Mouse (Mus musculus): ENCODE results near the gene Klhl26. TPM values are rescaled to one million over a fixed set of nuclear protein-coding genes. Genes with fewer than 3 reads are reported as not detected.

Gene Klhl26
- polyA plus RNA-seq, 1 experiment = not detected

- Histone ChIP-seq H3K4me3 (ENCODE audit: insufficient read depth, low read depth, low read length) (no peak overlapping the region), H3K27ac (ENCODE audit: insufficient read depth, low read depth, low read length) (no peak overlapping the region), H3K4me1 (ENCODE audit: control insufficient read depth, insufficient read depth, low read length) (peaks cover 45% of the 10 kb centered on the region)
- TF ChIP-seq CTCF (IDR thresholded peaks at IDR 0.05; ENCODE audit: insufficient read depth, low read depth, low read length) (no peak), POLR2A (IDR thresholded peaks at IDR 0.05; ENCODE audit: insufficient read depth, low read depth, low read length) (no peak)
- 94% methylated on average over 2 of the region's 2 CpGs for WGBS
These were observed 50.4 kb downstream of the Klhl26 start for GRCm38 (mm10) chr8:70426300-70426907.

GRCm38 (mm10) chr8:70422722-70423121, 54.0 kb downstream of the Klhl26 start:
- Histone ChIP-seq H3K4me1 (ENCODE audit: control insufficient read depth, insufficient read depth, low read length) (peaks cover 55% of the 10 kb centered on the region), H3K4me3 (ENCODE audit: insufficient read depth, low read depth, low read length) (no peak overlapping the region), H3K27ac (ENCODE audit: insufficient read depth, low read depth, low read length) (no peak overlapping the region)
- no peak for TF ChIP-seq CTCF (IDR thresholded peaks at IDR 0.05; ENCODE audit: insufficient read depth, low read depth, low read length)
- TF ChIP-seq POLR2A (IDR thresholded peaks at IDR 0.05; ENCODE audit: insufficient read depth, low read depth, low read length) = no peak
- 72% methylated on average over 2 of the region's 2 CpGs for WGBS

- no peak overlapping the region for H3K4me3 ChIP-seq (ENCODE audit: insufficient read depth, low read depth, low read length)
- H3K27ac ChIP-seq (ENCODE audit: insufficient read depth, low read depth, low read length) = no peak overlapping the region
- WGBS = 82% methylated on average over 18 of the region's 18 CpGs
- TF ChIP-seq POLR2A (IDR thresholded peaks at IDR 0.05; ENCODE audit: insufficient read depth, low read depth, low read length) (no peak), CTCF (IDR thresholded peaks at IDR 0.05; ENCODE audit: insufficient read depth, low read depth, low read length) (no peak)
- H3K4me1 ChIP-seq (ENCODE audit: control insufficient read depth, insufficient read depth, low read length) = peaks cover 63% of the 10 kb centered on the region
These were observed 55.2 kb downstream of the Klhl26 start for GRCm38 (mm10) chr8:70421349-70422104.

GRCm38 (mm10) chr8:70419879-70420643, 56.7 kb downstream of the Klhl26 start:
- Histone ChIP-seq H3K4me1 (ENCODE audit: control insufficient read depth, insufficient read depth, low read length) (peaks cover 67% of the 10 kb centered on the region), H3K4me3 (ENCODE audit: insufficient read depth, low read depth, low read length) (no peak overlapping the region), H3K27ac (ENCODE audit: insufficient read depth, low read depth, low read length) (peak overlapping the region; percentile 70)
- TF ChIP-seq CTCF (IDR thresholded peaks at IDR 0.05; ENCODE audit: insufficient read depth, low read depth, low read length) (no peak), POLR2A (IDR thresholded peaks at IDR 0.05; ENCODE audit: insufficient read depth, low read depth, low read length) (no peak)
- 79% methylated on average over 11 of the region's 11 CpGs for WGBS

- WGBS = 4% methylated on average over 14 of the region's 14 CpGs
- H3K27ac ChIP-seq (ENCODE audit: insufficient read depth, low read depth, low read length) = peak overlapping the region; percentile 70
These were observed 57.8 kb downstream of the Klhl26 start for GRCm38 (mm10) chr8:70418954-70419353.

GRCm38 (mm10) chr8:70417914-70418313, 58.9 kb downstream of the Klhl26 start:
- Histone ChIP-seq H3K4me1 (ENCODE audit: control insufficient read depth, insufficient read depth, low read length) (peaks cover 60% of the 10 kb centered on the region), H3K27ac (ENCODE audit: insufficient read depth, low read depth, low read length) (peak overlapping the region; percentile 91), H3K4me3 (ENCODE audit: insufficient read depth, low read depth, low read length) (no peak overlapping the region)
- no peak for TF ChIP-seq POLR2A (IDR thresholded peaks at IDR 0.05; ENCODE audit: insufficient read depth, low read depth, low read length)
- no peak for TF ChIP-seq CTCF (IDR thresholded peaks at IDR 0.05; ENCODE audit: insufficient read depth, low read depth, low read length)
- WGBS = 29% methylated on average over 10 of the region's 10 CpGs

More at GRCm38 (mm10) chr8:70418954-70419353, 57.8 kb downstream of the Klhl26 start:
- no peak for TF ChIP-seq POLR2A (IDR thresholded peaks at IDR 0.05; ENCODE audit: insufficient read depth, low read depth, low read length)
- no peak for TF ChIP-seq CTCF (IDR thresholded peaks at IDR 0.05; ENCODE audit: insufficient read depth, low read depth, low read length)
- Histone ChIP-seq H3K4me3 (ENCODE audit: insufficient read depth, low read depth, low read length) (no peak overlapping the region), H3K4me1 (ENCODE audit: control insufficient read depth, insufficient read depth, low read length) (peaks cover 65% of the 10 kb centered on the region)

- H3K27ac ChIP-seq (ENCODE audit: insufficient read depth, low read depth, low read length) = peak overlapping the region; percentile 91
- no peak overlapping the region for H3K4me3 ChIP-seq (ENCODE audit: insufficient read depth, low read depth, low read length)
- TF ChIP-seq CTCF (IDR thresholded peaks at IDR 0.05; ENCODE audit: insufficient read depth, low read depth, low read length) (no peak), POLR2A (IDR thresholded peaks at IDR 0.05; ENCODE audit: insufficient read depth, low read depth, low read length) (no peak)
- WGBS = 49% methylated on average over 6 of the region's 6 CpGs
- H3K4me1 ChIP-seq (ENCODE audit: control insufficient read depth, insufficient read depth, low read length) = peaks cover 55% of the 10 kb centered on the region
These were observed 59.8 kb downstream of the Klhl26 start for GRCm38 (mm10) chr8:70416941-70417340.

- TF ChIP-seq POLR2A (IDR thresholded peaks at IDR 0.05; ENCODE audit: insufficient read depth, low read depth, low read length) (no peak), CTCF (IDR thresholded peaks at IDR 0.05; ENCODE audit: insufficient read depth, low read depth, low read length) (no peak)
- no peak overlapping the region for H3K4me3 ChIP-seq (ENCODE audit: insufficient read depth, low read depth, low read length)
- 61% methylated on average over 8 of the region's 8 CpGs for WGBS
- H3K4me1 ChIP-seq (ENCODE audit: control insufficient read depth, insufficient read depth, low read length) = peaks cover 46% of the 10 kb centered on the region
- H3K27ac ChIP-seq (ENCODE audit: insufficient read depth, low read depth, low read length) = peak overlapping the region; percentile 91
These were observed 61.0 kb downstream of the Klhl26 start for GRCm38 (mm10) chr8:70415540-70416451.
